Mouse (Mus musculus) erythroid progenitor cell, adult 5-6 weeks (primary cell): ENCODE data around the gene Ptgr1. TPM values are rescaled to one million over a fixed set of nuclear protein-coding genes. Genes with fewer than 3 reads are reported as not detected.

Experiments used
- ATAC-seq: replicated peaks from 2 replicates; pipeline ENCODE4 v1.8.0; 2016; ENCODE audit warnings: moderate number of reproducible peaks, mild to moderate bottlenecking, moderate TSS enrichment, inconsistent platforms; ENCODE audit not compliant: poor library complexity, low FRiP score, severe bottlenecking
- total RNA-seq, 2 experiments: library from RNA; stranded (forward) in 1 of 2; stranded (reverse) in 1 of 2; fragments of 150-400 nt in 1 of 2; fragments of 186-747, 209-891 nt in 1 of 2; gene quantifications; 2 replicates each; pipeline versions ENCODE4 v1.2.3 to v1.2.4; 2015 to 2017; ENCODE audit warnings: low replicate concordance in 2 of 2

The Ptgr1 gene
- 4.3 and 9.2 TPM in 2 replicates for total RNA-seq (2015; ENCODE audit: low replicate concordance)
- total RNA-seq (2017; ENCODE audit: low replicate concordance) = 4.3 and 4.4 TPM in 2 replicates

GRCm38 (mm10) chr4:58986540-58987190, at the start of gene Ptgr1:
Ptgr1 (minus strand) TSS chr4:58987119.
- peak; percentile 72 for ATAC-seq

GRCm38 (mm10) chr4:59035786-59036350, 48.9 kb upstream of the Ptgr1 start:
- no peak for ATAC-seq

GRCm38 (mm10) chr4:59034918-59035785, 48.2 kb upstream of the Ptgr1 start, which contains the start of gene Gng10:
Gng10 (plus strand) TSS chr4:59035088.
- peak; percentile 69 for ATAC-seq

- ATAC-seq = no peak
These were observed 47.5 kb upstream of the Ptgr1 start for GRCm38 (mm10) chr4:59034325-59034917.

- ATAC-seq = no peak
These were observed 30.0 kb upstream of the Ptgr1 start for GRCm38 (mm10) chr4:59016922-59017321.

- no peak for ATAC-seq
These were observed 28.3 kb upstream of the Ptgr1 start for GRCm38 (mm10) chr4:59015181-59015580.

GRCm38 (mm10) chr4:59011446-59011845, 24.5 kb upstream of the Ptgr1 start:
- ATAC-seq = no peak

- ATAC-seq = no peak
These were observed 22.8 kb upstream of the Ptgr1 start for GRCm38 (mm10) chr4:59009696-59010095.

GRCm38 (mm10) chr4:59009186-59009585, 22.3 kb upstream of the Ptgr1 start:
- ATAC-seq = 0 out of 2 replicates have a peak, but pooled peaks have one; percentile 20

- ATAC-seq = no peak
These were observed 21.1 kb upstream of the Ptgr1 start for GRCm38 (mm10) chr4:59007974-59008373.

GRCm38 (mm10) chr4:59007016-59007415, 20.1 kb upstream of the Ptgr1 start:
- no peak for ATAC-seq

GRCm38 (mm10) chr4:59006211-59006610, 19.3 kb upstream of the Ptgr1 start:
- no peak for ATAC-seq

GRCm38 (mm10) chr4:59003806-59004200, 16.9 kb upstream of the Ptgr1 start:
- ATAC-seq = no peak

- ATAC-seq = peak; percentile 97
These were observed 16.3 kb upstream of the Ptgr1 start, which contains the start of gene Gm20503 for GRCm38 (mm10) chr4:59002948-59003805. Gm20503 (plus strand) TSS chr4:59003210.

- ATAC-seq = no peak
These were observed 13.7 kb upstream of the Ptgr1 start for GRCm38 (mm10) chr4:59000614-59001013.

- no peak for ATAC-seq
These were observed 12.8 kb upstream of the Ptgr1 start for GRCm38 (mm10) chr4:58999686-59000085.

GRCm38 (mm10) chr4:58998688-58999087, 11.8 kb upstream of the Ptgr1 start:
- no peak for ATAC-seq

GRCm38 (mm10) chr4:58997081-58997480, 10.2 kb upstream of the Ptgr1 start:
- ATAC-seq = no peak

GRCm38 (mm10) chr4:58995251-58995693, 8.4 kb upstream of the Ptgr1 start:
- ATAC-seq = no peak
